Mouse (Mus musculus) hindbrain, embryonic 14.5 days (tissue): ENCODE measurements around the gene Anapc16. TPM values are rescaled to one million over a fixed set of nuclear protein-coding genes. Genes with fewer than 3 reads are reported as not detected.
"Not testable (repeated sequence)": the region's sequence is repeated elsewhere in the genome, so short reads cannot be mapped to it uniquely, and the experiment has no call there.

Experiments used
- ATAC-seq: fragments of 200-750 bp; cut with Nextera tagmentation; 2 replicates; pipeline ENCODE4 v1.8.0; 2017; ENCODE audit warnings: moderate number of reproducible peaks, mild to moderate bottlenecking, moderate TSS enrichment, moderate library complexity; ENCODE audit not compliant: low FRiP score
- DNase-seq: peaks from one replicate; pipeline ENCODE4 v3.0.0-alpha.2; 2015; ENCODE audit warnings: low spot score
- H3K27ac ChIP-seq: fragments of 300-500 bp; sonication (generic); 2 replicates; pipeline ENCODE4 v1.5.1; 2014; ENCODE audit warnings: mild to moderate bottlenecking, moderate library complexity
- H3K27me3 ChIP-seq: fragments of 300-500 bp; sonication (generic); 2 replicates; pipeline ENCODE4 v1.6.1; 2014; ENCODE audit warnings: mild to moderate bottlenecking, low read length, mixed read lengths; ENCODE audit not compliant: control insufficient read depth, insufficient read depth
- H3K36me3 ChIP-seq: fragments of 300-500 bp; sonication (generic); replicated peaks from 2 replicates; pipeline ENCODE4 v1.6.1; 2014; ENCODE audit not compliant: control insufficient read depth, insufficient read depth
- H3K4me1 ChIP-seq: fragments of 300-500 bp; sonication (generic); replicated peaks from 2 replicates; pipeline ENCODE4 v1.6.1; 2014; ENCODE audit warnings: antibody characterized with exemption, low read length, mixed read lengths; ENCODE audit not compliant: control insufficient read depth, insufficient read depth
- H3K4me2 ChIP-seq: fragments of 300-500 bp; sonication (generic); replicated peaks from 2 replicates; pipeline ENCODE4 v1.6.1; 2014; ENCODE audit warnings: mild to moderate bottlenecking, moderate library complexity
- H3K4me3 ChIP-seq: fragments of 300-500 bp; sonication (generic); replicated peaks from 2 replicates; pipeline ENCODE4 v1.5.1; 2014; ENCODE audit warnings: mild to moderate bottlenecking, low read length
- H3K9ac ChIP-seq: fragments of 300-500 bp; sonication (generic); 2 replicates; pipeline ENCODE4 v1.6.1; 2014
- H3K9me3 ChIP-seq: fragments of 300-500 bp; sonication (generic); 2 replicates; pipeline ENCODE4 v1.6.1; 2016; ENCODE audit warnings: low read length; ENCODE audit not compliant: control insufficient read depth
- WGBS: fragments of 180-500 bp; shearing (Covaris S2); extraction: QIAGEN DNeasy Blood & Tissue Kit; methylation state at CpG from one replicate; pipeline ENCODE4 v1.1.7; 2014; 5-methylcytosine and 5-hydroxymethylcytosine counted together
- polyA plus RNA-seq: library from polyadenylated mRNA; unstranded; fragments of >200 nt; fragmentation: Nextera tagmentation; extraction: Ambion mirVana; gene quantifications from 2 replicates; pipeline ENCODE4 v1.2.1, GENCODE M21; 2014

Gene Anapc16
- polyA plus RNA-seq, 1 experiment from 2014 or later = 110 TPM

DNA sequence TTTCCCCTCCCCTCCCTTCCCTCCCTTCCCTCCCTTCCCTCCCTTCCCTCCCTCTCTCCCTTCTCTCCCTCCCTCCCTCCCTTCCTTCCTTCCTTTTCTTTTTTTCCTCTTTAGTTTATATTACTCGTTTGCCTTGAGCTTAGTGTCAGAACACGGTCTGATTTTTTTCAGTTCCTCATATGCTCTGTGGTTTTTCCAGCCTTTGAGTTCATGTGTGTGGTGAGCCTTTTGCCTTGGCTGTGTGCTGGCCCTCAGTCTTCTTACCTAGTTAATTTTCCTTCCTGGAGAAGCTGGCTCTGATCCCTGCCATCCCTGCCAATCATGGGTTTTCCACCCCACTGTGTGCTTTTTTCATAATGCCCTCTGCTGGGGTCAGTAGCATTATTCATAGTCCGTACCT is 6.2 kb upstream of the Anapc16 start:
- ATAC-seq (no peak), DNase-seq (no peak)
- H3K27me3 ChIP-seq = no peaks in the 10 kb centered on the region
- no peaks in the 10 kb centered on the region for H3K9me3 ChIP-seq
- H3K4me2 ChIP-seq = no peak overlapping the region
- H3K9ac ChIP-seq = no peak overlapping the region
- no peaks in the 10 kb centered on the region for H3K4me1 ChIP-seq
- H3K27ac ChIP-seq = no peak overlapping the region
- H3K4me3 ChIP-seq = no peak overlapping the region
- peaks cover 22% of the 10 kb centered on the region for H3K36me3 ChIP-seq
- 88% methylated on average over 3 of the region's 3 CpGs for WGBS

DNA sequence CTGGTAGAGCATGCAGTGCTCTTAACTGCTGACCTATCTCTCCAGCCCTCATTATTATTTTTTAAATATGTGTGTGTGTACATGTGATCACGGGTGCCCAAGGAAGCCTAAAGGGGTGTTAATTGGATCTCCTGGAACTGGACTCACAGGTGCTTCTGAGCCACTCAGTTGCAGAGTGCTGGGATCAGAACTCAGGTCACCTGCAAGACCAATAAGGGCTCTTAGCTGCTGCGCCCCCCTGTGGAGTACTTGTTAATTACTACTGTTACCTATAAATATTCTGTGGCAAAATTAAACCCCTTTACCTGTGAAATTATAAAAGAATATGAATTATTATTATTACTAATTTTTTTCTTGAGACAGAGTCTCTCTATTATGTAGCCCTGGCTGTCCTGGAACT is 2.3 kb upstream of the Anapc16 start:
- WGBS = 60% methylated on average over 2 of the region's 2 CpGs
- H3K27ac ChIP-seq = no peak overlapping the region
- H3K9me3 ChIP-seq = no peaks in the 10 kb centered on the region
- H3K4me3 ChIP-seq = no peak overlapping the region
- H3K4me1 ChIP-seq = peaks cover 15% of the 10 kb centered on the region
- ATAC-seq = no peak
- no peak overlapping the region for H3K4me2 ChIP-seq
- H3K27me3 ChIP-seq = no peaks in the 10 kb centered on the region
- no peak overlapping the region for H3K9ac ChIP-seq
- peaks cover 22% of the 10 kb centered on the region for H3K36me3 ChIP-seq
- no peak for DNase-seq

DNA sequence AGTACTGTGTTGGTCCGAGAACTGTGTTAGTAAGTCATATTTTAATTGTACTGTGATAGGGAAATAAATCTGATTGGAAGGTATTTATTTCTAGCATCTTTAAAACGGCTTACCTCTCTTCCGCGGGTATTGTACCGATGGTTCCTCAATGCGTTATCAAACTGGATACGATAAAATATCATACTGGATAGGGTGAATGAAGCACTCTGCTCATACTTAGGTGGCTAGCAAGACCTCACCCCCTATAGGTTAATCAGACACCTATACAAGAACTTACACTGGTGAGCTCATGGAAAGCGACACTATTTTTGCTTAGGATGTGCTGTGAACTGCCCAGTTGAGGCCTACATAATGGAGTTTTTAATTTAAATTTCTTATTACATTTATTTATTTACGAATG is 912 bp upstream of the Anapc16 start:
- WGBS = 78% methylated on average over 9 of the region's 9 CpGs
- peak overlapping the region; percentile 90 for H3K4me2 ChIP-seq
- H3K4me3 ChIP-seq = peak overlapping the region; percentile 53
- ATAC-seq = no peak
- DNase-seq = no peak
- peaks cover 17% of the 10 kb centered on the region for H3K36me3 ChIP-seq
- no peaks in the 10 kb centered on the region for H3K27me3 ChIP-seq
- H3K4me1 ChIP-seq = peaks cover 15% of the 10 kb centered on the region
- H3K9ac ChIP-seq = peak overlapping the region; percentile 64
- H3K9me3 ChIP-seq = no peaks in the 10 kb centered on the region
- peak overlapping the region; percentile 99 for H3K27ac ChIP-seq

DNA sequence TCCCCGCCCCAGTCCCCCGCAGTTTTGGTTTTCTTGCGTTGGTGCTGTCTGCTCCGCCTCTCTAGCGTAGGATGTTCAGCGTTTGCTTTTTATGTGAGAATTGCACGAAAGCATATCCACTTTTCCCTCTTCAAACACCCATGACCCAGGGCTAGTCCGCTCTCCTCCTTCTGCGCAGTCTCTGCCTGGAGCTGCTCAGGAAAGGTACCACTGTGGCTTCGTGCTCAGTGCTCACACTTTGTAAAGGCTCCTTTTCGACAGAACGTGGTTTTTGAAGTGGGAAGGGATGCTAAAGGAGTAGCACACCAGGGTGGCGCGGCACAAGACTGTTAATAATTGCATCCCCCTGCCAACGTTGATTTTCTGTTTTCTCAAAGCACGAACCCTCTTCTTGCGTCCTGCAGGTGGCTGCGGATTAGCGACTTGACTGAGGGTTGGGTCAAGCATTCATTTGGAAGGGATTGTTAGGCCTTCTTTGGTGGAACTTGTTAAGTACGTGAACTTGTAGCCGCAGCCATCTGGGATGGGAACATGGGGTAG is 348 bp upstream of the Anapc16 start:
- H3K27me3 ChIP-seq = no peaks in the 10 kb centered on the region
- under 1% methylated on average over 21 of the region's 21 CpGs for WGBS

DNA sequence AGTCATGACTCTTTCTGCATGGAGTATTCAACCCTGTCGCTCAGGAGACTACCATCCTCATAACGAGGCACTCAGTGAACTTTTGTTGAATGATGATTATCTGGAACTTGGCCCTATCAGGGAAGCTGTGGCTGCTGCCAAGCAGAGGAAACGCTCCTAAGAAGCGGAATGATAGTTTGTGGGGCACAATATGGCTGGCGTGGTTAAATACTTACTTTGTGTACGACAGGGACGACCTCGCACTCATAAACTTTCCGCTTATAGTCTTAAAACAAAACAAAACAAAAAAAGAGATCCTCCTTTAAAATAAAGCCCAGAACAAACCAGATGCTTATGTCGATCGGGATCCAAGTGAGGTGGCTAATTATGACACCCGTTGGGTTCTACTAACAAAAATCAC is 732 bp downstream of the Anapc16 start:
- Histone ChIP-seq H3K9ac (peak overlapping the region; percentile 64), H3K4me3 (peak overlapping the region; percentile 53), H3K36me3 (0 out of 2 replicates have a peak, but pooled peaks cover under 1% of the 10 kb centered on the region), H3K4me2 (peak overlapping the region; percentile 90), H3K27me3 (no peaks in the 10 kb centered on the region), H3K9me3 (no peaks in the 10 kb centered on the region), H3K4me1 (peaks cover 15% of the 10 kb centered on the region), H3K27ac (peak overlapping the region; percentile 99)
- DNase-seq = peak; percentile 49
- WGBS = 4% methylated on average over 12 of the region's 12 CpGs
- no peak for ATAC-seq

More for the DNA sequence above, 348 bp upstream of the Anapc16 start:
- peaks cover 12% of the 10 kb centered on the region for H3K36me3 ChIP-seq
- peaks cover 15% of the 10 kb centered on the region for H3K4me1 ChIP-seq
- DNase-seq (peak; percentile 47), ATAC-seq (no peak)
- peak overlapping the region; percentile 99 for H3K27ac ChIP-seq
- peak overlapping the region; percentile 90 for H3K4me2 ChIP-seq
- peak overlapping the region; percentile 53 for H3K4me3 ChIP-seq
- peak overlapping the region; percentile 64 for H3K9ac ChIP-seq
- H3K9me3 ChIP-seq = no peaks in the 10 kb centered on the region

DNA sequence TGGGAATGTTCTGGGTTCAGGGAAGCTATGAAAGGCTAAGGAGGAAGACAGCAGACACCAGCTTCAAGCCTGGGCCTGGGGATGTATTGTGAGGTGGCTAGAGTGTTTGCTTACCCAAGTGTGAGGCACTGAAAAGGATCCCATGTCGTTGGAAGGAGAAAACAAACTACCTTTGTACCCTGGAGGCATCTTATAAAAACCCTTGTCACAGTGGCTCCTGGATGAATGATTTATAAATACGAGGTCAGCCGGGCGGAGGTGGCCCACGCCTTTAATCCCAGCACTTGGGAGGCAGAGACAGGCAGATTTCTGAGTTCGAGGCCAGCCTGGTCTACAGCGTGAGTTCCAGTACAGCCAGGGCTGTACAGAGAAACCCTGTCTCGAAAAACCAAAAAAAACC is 1.3 kb downstream of the Anapc16 start:
- H3K27me3 ChIP-seq, DNase-seq, H3K27ac ChIP-seq, ATAC-seq, H3K36me3 ChIP-seq, H3K9me3 ChIP-seq: not testable (repeated sequence)
- Histone ChIP-seq H3K4me1 (peaks cover 15% of the 10 kb centered on the region), H3K9ac (peak overlapping the region; percentile 64), H3K4me3 (peak overlapping the region; percentile 53), H3K4me2 (peak overlapping the region; percentile 90)
- WGBS = 78% methylated on average over 8 of the region's 8 CpGs

DNA sequence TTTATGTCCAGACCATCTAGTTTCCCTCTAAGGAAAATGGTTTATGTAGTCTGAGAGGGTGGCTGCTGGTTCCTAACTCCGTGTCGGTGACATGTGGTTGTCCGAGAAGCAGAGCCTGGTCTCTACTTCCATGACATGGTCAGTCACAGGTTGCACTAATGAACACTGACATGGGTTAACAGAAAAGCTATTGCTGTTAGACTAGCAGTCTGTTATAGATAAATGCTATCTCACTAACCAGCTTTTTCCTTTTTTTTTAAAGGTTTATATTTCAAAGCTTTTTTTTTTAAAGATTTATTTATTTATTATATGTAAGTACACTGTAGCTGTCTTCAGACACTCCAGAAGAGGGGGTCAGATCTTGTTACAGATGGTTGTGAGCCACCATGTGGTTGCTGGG is 3.9 kb downstream of the Anapc16 start:
- Histone ChIP-seq H3K36me3 (peaks cover 24% of the 10 kb centered on the region), H3K9me3 (no peaks in the 10 kb centered on the region), H3K4me2 (no peak overlapping the region), H3K9ac (no peak overlapping the region), H3K4me3 (no peak overlapping the region), H3K4me1 (peaks cover 15% of the 10 kb centered on the region), H3K27ac (no peak overlapping the region), H3K27me3 (no peaks in the 10 kb centered on the region)
- 95% methylated on average over 3 of the region's 3 CpGs for WGBS
- DNase-seq (no peak), ATAC-seq (no peak)

DNA sequence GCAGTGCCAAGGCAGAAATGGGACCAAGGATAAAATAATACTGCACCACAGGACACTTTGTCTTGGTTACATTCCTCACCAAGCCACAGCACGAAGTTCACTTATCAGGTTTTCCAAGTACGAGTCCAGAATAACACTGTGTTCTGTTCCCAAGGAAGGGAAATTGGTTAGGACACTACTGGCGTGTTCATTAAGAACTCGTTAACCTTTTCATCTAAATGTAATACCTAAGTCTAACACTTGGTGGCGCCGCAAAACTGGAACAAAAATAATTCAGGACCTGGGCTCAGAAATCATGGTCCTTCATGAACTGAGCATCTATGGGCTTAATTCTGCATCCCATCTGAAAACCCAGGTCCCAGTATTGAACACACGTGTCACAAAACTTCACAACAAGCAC is 5.3 kb downstream of the Anapc16 start:
- 22% methylated on average over 7 of the region's 7 CpGs for WGBS
- Histone ChIP-seq H3K9ac (no peak overlapping the region), H3K4me3 (no peak overlapping the region), H3K27me3 (no peaks in the 10 kb centered on the region), H3K4me1 (peaks cover 12% of the 10 kb centered on the region), H3K9me3 (no peaks in the 10 kb centered on the region), H3K4me2 (no peak overlapping the region), H3K27ac (no peak overlapping the region), H3K36me3 (peaks cover 34% of the 10 kb centered on the region)
- no peak for ATAC-seq
- peak; percentile 86 for DNase-seq

DNA sequence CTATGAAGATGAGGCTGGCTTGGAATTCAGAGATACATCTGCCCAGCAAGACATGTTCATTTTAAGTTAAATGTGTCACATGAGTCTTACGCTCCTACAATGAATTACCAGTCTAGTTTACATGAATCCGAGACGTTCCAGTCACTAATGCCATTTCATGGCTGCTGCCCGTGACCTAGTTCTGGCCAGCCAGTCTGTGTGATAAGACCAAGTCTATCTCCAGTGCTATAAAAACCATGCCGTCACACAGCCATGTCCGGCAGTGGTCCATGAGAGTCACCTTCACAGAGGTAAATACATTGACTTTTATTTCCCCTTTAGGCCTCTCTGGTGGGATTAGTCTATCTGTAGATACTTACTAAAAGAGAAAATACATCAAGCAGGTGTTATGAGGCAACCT is 7.0 kb downstream of the Anapc16 start:
- Histone ChIP-seq H3K4me2 (no peak overlapping the region), H3K36me3 (peaks cover 45% of the 10 kb centered on the region), H3K9me3 (no peaks in the 10 kb centered on the region), H3K4me1 (0 out of 2 replicates have a peak, but pooled peaks cover 5% of the 10 kb centered on the region), H3K27ac (no peak overlapping the region), H3K27me3 (no peaks in the 10 kb centered on the region), H3K9ac (no peak overlapping the region), H3K4me3 (no peak overlapping the region)
- WGBS = 95% methylated on average over 6 of the region's 6 CpGs
- DNase-seq (no peak), ATAC-seq (no peak)

DNA sequence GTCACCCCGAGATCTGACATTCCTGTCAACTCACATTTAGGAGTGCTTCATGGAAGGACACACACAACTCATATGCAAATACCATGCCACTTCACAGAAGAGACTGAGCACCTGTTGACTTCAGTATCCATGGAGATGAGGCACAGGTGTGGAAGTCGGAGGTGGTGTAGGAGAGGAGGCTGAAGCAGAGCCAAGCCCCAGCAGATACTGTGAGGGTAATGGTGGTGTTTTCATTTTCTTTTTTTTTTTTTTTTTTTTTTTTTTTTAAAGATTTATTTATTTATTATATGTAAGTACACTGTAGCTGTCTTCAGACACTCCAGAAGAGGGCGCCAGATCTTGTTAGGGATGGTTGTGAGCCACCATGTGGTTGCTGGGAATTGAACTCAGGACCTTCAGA is 9.1 kb downstream of the Anapc16 start:
- H3K4me3 ChIP-seq, H3K27ac ChIP-seq, H3K4me2 ChIP-seq, H3K9me3 ChIP-seq, ATAC-seq, H3K27me3 ChIP-seq, H3K4me1 ChIP-seq, H3K9ac ChIP-seq, DNase-seq: not testable (repeated sequence)
- H3K36me3 ChIP-seq = peaks cover 66% of the 10 kb centered on the region
- 94% methylated on average over 2 of the region's 3 CpGs for WGBS
